Mouse (Mus musculus): ENCODE results near the gene Btbd6.
A peak's percentile ranks its signal among the peaks of the same experiment; 100 is the strongest.

Btbd6 gene

DNA sequence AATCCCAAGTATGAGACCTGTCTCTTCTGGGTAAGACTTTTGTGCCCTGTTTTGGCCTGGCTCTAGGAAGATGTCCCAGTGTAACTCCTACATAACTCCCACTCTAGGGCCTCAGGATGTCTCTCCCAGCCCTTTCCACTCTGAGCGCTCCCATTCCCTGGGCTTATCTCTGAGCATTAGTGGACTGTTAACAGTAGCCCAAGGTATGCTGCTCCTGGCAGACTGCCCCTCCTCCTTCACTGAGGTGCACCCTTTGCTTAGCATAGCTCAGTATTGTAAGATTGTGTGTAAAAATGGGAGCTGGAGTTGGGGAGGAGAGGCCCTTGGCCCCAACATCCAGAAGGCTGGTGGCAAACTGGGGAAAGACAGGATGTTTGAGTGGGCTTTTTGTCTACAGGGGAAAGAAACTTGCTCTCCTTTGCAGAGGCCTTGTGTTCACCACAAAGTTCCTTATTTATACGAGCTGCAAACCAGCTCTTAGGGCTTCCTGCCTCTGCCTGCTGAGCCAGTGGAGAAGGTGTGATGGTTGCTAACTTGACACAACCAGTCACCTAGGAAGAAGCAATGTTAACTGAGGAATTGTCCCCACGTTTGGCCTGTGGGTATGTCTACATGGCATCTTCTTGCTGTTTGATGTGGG lies 23.2 kb upstream of the Btbd6 start:
- no peak for DNase-seq (ENCODE audit: low spot score in 2 of 2)

DNA sequence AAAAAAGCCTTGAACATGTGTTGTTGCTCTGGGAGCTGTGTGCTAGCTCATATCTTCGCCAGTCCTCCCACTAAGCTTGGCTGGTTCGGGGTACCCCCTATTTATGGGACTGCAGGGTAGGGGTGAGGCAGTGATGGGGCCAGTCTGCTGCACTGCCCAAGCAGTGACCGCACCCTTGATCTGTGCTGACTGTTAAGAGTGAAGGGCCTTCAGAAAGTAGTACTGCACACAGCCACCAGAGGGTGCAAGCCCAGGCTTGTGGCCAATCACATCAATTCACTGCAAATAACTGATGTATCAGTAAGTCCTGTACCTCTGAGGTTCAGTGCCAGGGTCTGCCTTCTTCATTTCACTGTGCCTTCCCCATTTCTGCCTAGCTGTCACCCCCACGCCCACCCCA lies 20.5 kb upstream of the Btbd6 start:
- peak; percentile 52 to 63 for DNase-seq (ENCODE audit: low spot score in 2 of 2)

DNA sequence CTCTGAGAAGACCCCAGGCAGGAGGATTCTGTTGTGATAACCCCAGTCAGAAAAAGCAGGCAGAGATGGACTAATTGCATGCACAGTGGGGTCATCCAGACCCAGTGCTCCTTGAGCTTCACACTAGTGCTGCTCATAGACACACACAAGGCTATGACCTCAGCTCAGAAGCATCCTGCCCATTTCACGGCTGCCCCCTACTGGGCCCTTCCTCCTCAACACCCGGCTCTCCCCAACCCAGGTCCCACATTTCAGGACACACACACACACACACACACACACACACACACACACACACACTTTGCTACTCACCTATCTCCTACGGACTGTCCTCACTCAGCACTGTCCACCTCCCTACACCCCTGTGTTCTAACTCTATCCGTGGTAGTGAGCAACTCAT lies 18.0 kb upstream of the Btbd6 start:
- peak in 1 of 2 experiments; percentile 31 for DNase-seq (ENCODE audit: low spot score in 2 of 2)

DNA sequence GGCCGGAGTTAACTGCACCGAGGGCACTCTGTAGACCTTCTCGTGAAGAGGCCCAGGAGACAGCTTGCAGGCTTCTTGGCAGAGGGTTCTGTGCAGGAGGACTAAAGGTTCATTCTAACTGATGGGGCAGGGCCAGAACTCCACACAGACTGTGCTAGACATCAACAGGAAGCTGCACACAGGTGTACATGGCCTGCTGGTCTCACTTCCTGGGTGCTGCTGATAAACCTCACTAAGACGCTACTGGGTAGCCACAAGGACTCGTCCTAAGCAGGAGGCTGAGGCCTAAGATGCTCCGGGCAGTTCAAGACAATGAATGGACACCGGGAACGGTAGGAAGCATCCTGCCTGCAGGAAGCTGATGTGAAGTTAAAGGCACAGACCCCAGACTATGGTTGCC lies 16.9 kb upstream of the Btbd6 start:
- peak; percentile 32 to 35 for DNase-seq (ENCODE audit: low spot score in 2 of 2)

DNA sequence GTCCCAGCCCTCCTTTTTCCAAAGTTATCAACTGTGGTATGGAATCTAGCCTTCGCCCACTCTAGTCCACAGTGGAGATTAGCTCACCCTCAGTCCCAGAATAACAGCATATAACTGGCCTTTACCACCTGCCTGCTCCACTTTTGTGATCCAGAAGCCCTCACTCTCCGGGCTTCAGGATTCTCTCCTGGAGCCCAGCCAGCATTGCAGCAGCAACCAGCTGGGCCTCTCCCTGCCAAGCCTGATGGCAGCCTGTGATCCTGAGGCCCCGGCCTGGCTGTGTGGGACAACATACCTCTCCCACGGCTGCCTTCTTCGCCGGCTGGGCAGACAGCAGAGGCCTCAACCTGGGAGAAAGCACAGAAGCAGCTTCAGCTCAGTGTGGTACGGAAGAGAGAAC lies 14.9 kb upstream of the Btbd6 start:
- no peak for DNase-seq (ENCODE audit: low spot score in 2 of 2)

DNA sequence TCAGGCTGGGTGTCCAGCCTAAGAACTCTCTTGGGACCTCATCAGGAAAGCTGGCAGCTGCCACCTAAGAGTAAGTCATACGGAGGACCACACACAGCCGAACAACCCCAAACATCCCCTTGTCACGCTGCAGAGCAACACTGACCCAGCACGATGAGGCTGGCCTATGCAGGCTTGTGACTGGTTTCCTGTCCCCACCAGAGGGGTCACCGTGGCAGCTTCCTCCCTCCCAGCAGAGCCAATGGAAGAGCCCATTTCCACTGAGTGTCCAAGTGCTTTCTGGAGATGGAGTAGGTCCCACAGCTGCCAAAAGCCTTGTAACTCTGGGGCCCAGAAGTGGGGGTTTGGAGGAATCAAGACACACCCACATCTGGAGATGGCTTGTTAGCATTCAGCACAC lies 14.4 kb upstream of the Btbd6 start:
- DNase-seq (ENCODE audit: low spot score in 2 of 2), result no peak

DNA sequence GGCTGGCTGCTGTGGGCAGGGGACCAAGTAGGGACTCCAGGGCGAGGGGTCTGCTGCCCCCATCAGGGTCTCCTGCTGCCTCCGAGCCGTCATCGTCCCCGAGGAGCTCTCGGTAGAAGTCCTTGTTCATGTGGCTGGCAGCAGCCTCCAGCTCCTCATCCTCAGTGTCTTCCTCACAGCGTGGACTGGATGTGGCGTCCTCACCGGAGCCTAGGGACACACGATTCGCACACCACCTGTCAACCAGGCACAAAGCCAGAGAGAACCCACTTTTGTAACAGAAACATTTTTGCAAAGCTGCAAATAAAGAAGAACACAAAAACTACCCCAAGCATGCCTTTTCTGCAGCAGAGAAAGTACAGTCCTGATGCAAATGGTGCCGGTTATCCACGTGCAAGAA lies 10.5 kb upstream of the Btbd6 start:
- no peak for DNase-seq (ENCODE audit: low spot score in 2 of 2)

DNA sequence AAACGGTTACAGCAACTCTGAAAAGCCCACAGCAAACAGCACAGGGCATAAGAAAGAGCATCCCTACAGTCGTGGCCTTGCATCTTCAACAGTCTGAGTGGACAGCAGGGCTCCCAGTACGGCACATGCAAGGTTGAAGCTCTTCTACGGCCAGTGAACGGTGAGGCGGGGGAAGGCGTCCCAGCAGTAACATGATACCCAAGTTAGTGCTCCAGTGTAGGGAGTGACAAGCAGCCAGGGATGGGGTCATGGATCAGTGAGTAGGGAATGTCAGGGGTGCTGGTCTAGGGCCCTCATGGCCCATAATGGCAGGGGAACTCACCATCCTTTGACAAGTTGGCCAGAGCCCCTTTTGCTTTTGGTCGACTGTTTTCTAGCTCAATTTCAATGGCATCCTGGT lies 7.3 kb upstream of the Btbd6 start:
- no peak for DNase-seq (ENCODE audit: low spot score in 2 of 2)

DNA sequence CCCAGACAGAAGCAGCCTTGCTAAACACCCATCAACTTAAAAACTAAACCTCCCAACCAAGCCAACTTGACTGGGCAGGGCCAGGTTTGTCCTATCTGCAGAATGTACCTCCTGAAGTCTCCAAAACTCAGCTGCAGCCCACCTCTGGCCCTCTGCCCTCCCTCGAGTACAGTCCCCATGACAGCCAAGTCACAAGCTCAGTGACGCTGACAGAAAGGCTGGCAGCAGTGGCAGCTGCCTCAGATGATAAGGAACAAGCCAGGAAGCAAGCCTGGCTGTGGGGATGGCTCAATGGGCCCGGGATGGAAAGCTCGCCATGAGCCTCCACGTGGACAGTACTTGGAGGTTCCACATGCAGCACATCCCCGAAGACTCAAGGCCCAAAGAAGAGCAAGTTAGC lies 6.7 kb upstream of the Btbd6 start:
- no peak for DNase-seq (ENCODE audit: low spot score in 2 of 2)

DNA sequence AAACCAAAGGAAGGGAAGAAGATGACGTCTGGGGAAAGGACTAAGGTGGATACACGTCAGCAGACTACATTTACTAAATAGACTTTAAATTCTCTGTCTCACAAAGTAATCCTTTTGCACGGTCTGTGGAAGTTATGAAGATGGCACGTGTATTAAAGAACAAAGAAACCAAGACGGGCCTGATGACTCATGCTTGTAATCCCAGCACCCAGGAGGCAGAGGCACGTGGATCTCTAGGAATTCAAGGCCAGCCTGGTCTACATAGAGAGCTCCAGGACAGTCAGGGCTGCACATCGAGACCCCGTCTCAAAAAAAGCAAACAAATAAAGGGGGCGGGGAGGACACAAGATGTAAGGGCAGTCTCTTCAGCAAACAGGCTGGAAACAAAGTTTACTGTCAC lies 1.5 kb upstream of the Btbd6 start:
- no peak for DNase-seq (ENCODE audit: low spot score in 2 of 2)

DNA sequence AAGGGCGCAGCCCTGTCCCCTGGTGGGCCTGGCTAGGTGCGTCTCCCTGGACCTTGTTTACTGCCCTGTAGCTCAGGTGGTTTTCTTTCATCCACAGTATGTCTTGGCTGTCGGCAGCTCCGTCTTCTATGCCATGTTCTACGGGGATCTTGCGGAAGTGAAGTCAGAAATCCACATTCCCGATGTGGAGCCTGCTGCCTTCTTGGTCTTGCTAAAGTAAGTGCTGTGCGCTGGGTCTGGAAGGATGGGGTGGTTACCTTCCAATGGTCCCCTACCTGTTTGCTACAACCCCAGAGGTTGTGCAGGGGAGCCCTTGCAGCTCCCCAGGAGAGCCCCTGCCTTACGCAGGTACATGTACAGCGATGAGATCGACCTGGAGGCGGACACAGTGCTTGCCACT lies 874 bp downstream of the Btbd6 start:
- no peak for DNase-seq (ENCODE audit: low spot score in 2 of 2)

DNA sequence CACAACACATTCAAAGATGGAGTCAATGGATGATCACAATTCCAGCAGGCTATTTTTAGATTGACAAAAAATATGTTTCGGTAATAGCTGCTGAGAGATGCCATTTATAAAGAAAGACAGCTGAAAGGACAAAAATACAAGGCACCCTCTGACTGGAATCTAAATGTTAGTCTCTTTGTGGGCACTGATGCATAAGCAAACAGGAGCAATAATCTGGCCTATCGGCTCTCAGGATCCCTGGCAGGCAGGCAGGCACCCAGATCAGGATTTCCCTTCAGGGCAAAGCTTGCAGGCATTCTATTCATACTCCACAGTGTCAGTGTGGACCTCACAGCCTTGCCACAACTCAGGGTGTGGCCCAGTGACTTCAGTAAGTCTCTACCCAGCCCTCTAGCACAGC lies 5.7 kb downstream of the Btbd6 start:
- DNase-seq (ENCODE audit: low spot score in 2 of 2), result no peak

DNA sequence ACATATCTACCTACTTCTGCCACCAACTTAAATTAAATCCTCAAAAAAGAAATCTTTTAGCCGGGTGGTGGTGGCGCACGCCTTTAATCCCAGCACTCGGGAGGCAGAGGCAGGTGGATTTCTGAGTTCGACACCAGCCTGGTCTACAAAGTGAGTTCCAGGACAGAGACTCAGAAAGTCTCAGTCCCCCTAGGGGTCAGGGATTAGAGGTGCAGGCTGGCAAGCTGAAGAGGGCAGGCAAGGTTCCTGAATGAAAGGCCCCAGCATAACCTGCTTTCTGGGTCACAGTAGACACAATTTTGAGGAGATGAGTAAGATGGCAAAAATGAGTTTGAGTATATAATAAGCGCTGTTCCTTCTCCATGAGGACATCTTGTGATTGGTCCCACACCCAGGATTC lies 9.1 kb downstream of the Btbd6 start:
- DNase-seq (ENCODE audit: low spot score in 2 of 2), result peak in 1 of 2 experiments; percentile 21

DNA sequence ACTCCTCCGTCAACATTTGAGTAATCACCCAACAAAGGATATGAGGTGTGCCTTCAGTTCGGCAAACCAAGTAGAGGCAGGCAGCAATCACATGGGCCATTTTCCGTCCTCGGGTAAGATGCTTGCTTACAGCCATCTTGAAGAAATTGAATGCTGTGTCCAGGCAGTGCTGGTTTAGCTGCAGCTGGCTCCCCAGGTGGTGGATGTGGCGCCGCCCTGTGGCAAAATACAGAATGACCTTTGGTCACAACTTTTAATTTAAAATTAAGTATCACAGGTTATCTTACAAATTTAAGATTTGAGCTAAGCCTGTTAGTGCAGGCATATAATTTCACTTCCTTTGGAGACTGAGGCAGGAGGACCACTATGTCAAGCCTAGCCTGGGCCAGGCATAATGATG lies 11.6 kb downstream of the Btbd6 start:
- DNase-seq (ENCODE audit: low spot score in 2 of 2), result no peak

DNA sequence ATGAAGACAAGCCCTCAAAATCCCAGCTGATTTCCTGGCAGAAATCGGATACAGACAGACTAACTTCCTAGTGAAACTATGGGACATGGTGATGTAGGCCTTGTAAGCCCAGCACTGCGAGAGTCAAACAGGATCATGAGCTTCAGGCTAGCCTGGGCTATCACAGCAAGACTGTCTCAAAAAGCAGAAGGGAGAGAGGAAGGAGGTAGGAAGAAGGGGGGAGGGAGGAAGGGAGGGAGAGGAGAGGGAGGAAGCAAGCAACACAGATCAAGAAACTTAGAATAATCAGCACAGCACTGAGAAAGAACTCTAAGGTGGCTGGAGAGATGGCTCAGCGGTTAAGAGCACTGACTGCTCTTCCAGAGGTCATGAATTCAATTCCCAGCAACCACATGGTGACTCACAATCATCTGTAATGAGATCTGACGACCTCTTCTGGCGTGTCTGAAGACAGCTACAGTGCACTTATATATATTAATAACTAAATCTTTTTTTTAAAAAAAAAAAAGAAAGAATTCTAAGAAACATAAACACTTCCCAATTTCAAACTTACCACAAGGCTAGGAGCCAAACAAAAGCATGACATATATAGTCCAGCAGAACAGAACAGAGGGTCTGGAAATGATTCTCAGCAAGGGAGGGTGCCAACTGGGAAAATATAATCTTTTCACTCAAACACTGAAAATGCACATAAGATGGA lies 14.6 kb downstream of the Btbd6 start:
- no peak for DNase-seq (ENCODE audit: low spot score in 2 of 2)

DNA sequence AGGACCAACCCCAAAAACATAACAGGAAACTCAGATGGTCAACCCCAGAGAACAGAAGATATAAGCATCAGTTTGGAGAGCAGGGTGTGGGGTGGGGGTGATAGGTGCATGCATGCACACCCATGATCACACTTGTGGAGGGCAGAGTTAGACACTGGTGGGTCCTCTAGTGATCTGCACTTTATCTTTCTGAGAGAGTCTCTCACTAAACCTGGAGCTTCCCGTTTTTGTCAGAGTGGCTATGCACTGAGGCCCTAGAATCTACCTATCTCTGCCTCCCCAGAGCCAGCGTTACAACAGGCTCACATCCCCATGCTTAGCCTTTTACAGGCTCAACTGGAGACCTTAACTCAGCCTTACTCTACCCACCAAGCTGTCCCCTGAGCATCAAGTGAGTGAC lies 15.2 kb downstream of the Btbd6 start:
- no peak for DNase-seq (ENCODE audit: low spot score in 2 of 2)

DNA sequence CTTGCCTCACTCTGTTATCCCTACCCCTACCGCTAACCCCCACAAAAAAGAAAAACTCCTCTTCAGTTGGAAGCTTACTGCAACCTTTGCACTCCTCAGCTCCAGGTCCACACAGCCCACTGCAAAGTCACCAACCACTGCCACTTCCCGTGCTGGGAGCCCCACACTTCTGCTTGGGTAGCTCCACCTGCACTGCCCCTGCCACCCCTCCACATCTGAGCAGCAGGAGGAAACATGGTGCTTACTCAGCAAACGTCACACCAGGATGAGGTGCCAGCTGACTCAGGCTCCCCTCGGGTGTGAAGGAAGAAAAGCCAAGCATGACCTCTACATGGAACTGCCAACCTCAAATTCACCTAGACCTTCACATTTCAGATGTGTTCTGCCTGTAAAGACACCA lies 17.9 kb downstream of the Btbd6 start:
- DNase-seq (ENCODE audit: low spot score in 2 of 2), result peak; percentile 52 to 56

DNA sequence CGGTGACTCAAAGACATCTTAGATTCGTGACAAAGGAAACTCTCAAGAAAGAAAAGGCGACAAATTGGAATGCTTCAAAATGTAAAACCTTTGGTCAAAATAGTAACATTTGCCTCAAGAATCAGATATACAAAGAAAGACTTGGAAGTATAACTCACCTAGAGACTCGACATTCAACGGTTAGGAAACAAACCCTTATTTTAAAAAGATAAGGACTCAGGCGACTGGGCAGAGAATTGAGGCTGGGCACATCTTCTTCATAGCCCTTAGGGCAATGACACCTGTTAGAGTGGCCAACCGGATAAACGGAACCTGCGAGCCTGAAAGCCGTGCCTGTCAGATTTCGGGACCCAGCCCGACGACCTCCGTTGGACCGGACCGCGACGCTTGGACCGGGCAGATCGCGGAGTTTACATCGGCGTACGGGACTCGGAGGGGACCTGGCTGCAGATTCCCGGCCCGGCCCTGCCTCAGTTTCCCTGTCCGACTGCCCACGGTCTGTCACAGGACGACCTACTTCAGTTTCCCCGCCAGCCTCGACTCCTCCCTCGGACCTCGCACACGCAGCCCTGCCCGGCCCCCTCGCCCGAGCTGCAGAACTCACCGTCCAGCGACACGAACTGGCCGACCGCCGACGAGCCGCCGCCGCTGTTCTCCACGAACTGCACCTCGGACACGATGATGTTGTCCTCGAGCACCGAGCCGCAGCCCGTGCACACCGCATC lies 23.4 kb downstream of the Btbd6 start:
- DNase-seq (ENCODE audit: low spot score in 2 of 2), result peak in 1 of 2 experiments; percentile 11

DNA sequence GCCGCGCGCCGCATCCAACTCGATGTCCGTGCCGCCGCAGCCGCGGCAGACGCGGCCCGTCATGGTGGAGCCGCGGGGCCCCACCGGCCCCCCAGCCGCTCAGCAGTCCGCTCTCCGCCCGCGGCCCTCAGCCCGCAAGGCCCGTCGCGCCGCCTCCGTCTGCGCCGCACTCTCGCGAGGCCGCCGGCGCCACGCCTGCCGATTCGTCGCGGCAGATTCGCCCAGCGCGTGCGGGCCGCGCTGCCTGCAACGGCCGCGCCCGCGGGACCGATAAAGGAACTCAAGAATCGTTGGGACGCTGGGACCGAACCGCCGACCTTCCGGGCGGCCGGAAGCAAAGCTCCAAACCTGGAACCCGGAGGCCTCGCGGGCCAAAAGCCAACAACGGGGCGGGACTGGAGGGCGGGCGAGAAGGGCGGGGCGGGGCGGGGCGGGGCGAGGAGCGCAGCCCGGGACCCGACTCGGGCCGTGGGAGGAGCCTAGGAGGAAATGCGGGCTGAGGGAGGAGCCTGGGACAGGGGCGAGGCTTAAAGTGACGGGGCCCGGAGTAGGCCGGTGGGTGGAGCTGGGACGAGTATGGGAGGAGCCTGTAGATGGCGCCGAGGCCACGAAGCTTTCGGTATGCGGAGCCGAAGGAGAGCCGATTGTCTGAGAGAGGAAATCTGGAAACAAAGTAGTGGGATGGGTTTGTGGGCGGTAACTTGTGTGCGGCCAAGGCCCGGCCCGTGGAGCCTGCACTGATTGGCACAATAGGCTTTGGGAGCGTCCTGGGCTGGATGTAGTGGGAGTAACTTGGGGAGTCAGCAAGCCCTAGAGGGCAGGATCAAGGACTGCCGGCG lies 24.2 kb downstream of the Btbd6 start, which contains the start of gene Brf1:
Brf1 (minus strand) TSS at position 411 of the 839 bp plus-strand sequence.
- peak; percentile 97 for DNase-seq (ENCODE audit: low spot score in 2 of 2)

DNA sequence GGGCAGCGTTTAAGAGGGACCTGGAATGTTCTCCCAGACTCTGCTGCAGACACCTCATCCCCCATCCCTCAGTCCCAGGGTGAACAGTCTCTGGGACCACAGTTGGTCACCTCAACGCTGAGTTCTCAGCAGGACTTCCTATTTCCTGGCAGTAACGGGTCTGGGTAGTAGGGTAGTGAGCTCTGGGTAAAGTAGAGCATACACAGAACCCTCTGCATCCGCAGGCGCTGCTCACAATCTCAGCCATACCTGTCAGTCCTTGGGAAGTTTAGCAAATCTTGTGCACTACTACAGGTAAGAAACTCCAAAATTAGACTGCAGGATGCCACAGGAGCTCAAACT lies 24.8 kb downstream of the Btbd6 start:
- no peak for DNase-seq (ENCODE audit: low spot score in 2 of 2)

DNA sequence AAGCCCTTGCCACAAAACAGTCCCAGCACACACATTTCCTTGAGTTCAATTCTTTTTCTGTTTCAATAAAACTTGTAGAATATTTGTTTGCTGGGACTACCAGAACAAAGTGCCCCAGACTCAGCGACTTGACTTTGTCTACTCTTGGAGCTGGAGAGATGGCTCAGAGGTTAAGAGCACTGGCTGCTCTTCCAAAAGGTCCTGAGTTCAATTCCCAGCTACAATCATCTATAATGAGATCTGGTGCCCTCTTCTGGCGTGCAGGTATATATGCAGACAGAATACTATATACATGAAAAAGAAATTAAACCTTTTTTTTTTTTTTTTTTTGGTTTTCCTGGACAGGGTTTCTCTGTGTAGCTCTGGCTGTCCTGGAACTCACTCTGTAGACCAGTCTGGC lies 26.4 kb downstream of the Btbd6 start:
- peak in 1 of 2 experiments; percentile 24 for DNase-seq (ENCODE audit: low spot score in 2 of 2)

DNA sequence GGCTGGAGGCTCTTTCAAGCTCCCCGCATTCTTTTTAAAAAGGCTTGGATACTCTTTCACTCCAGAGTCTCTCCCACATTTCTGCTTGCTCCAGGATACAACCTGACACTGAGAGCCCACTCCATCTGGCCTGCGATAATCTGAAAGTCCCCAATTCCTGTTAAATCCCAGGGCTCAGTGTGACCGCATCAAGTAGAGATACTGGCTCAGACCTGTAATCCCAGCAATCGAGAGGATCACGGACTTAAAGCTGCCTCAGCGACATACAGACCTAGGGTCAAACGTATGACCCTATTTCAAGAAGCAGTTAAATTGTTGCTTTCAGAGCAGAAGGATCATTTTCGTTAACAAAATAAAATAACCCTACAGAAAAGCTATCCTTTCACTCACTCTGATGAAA lies 27.7 kb downstream of the Btbd6 start:
- DNase-seq (ENCODE audit: low spot score in 2 of 2), result no peak
